Mouse (Mus musculus): ENCODE measurements around the gene Agpat4.

- TF ChIP-seq POLR2A (IDR thresholded peaks at IDR 0.05; ENCODE audit: borderline replicate concordance, insufficient read depth, low read length) (no peak), CTCF (IDR thresholded peaks at IDR 0.05; ENCODE audit: borderline replicate concordance, insufficient read depth, low read depth, low read length) (no peak)
These were observed 38.2 kb downstream of the Agpat4 start for GRCm38 (mm10) chr17:12156661-12157060.

Data from cerebellum, adult 2 months (tissue).